Mouse (Mus musculus) intestine, embryonic 16.5 days (tissue): ENCODE data around the gene Hist1h1c. TPM values are rescaled to one million over a fixed set of nuclear protein-coding genes. Genes with fewer than 3 reads are reported as not detected.
A peak's percentile ranks its signal among the peaks of the same experiment; 100 is the strongest.

Experiments
- ATAC-seq: fragments of 200-750 bp; cut with Nextera tagmentation; 2 replicates; pipeline ENCODE4 v1.8.0; 2017; ENCODE audit warnings: moderate TSS enrichment, moderate library complexity
- H3K27ac ChIP-seq: fragments of 300-500 bp; sonication (generic); 2 replicates; pipeline ENCODE4 v1.5.1; 2014; ENCODE audit warnings: mild to moderate bottlenecking, low read length
- H3K27me3 ChIP-seq: fragments of 300-500 bp; sonication (generic); replicated peaks from 2 replicates; pipeline ENCODE4 v1.6.1; 2014; ENCODE audit warnings: low read length, control low read depth, mixed read lengths; ENCODE audit not compliant: control insufficient read depth, insufficient read depth
- H3K36me3 ChIP-seq: fragments of 300-500 bp; sonication (generic); 2 replicates; pipeline ENCODE4 v1.6.1; 2014; ENCODE audit warnings: low read length, control low read depth; ENCODE audit not compliant: control insufficient read depth, insufficient read depth
- H3K4me1 ChIP-seq: fragments of 300-500 bp; sonication (generic); 2 replicates; pipeline ENCODE4 v1.6.1; 2014; ENCODE audit warnings: low read length, control low read depth, mixed read lengths; ENCODE audit not compliant: control insufficient read depth, insufficient read depth
- H3K4me2 ChIP-seq: fragments of 300-500 bp; sonication (generic); 2 replicates; pipeline ENCODE4 v1.6.1; 2014; ENCODE audit warnings: low read depth, low read length, control low read depth
- H3K4me3 ChIP-seq: fragments of 300-500 bp; sonication (generic); 2 replicates; pipeline ENCODE4 v1.5.1; 2014; ENCODE audit warnings: mild to moderate bottlenecking, low read length
- H3K9ac ChIP-seq: fragments of 300-500 bp; sonication (generic); 2 replicates; pipeline ENCODE4 v1.6.1; 2014; ENCODE audit warnings: low read depth, low read length
- H3K9me3 ChIP-seq: fragments of 300-500 bp; sonication (generic); 2 replicates; pipeline ENCODE4 v1.6.1; 2016; ENCODE audit warnings: low read length, control low read depth; ENCODE audit not compliant: control insufficient read depth
- WGBS: fragments of 180-500 bp; shearing (Covaris S2); extraction: QIAGEN DNeasy Blood & Tissue Kit; methylation state at CpG from one replicate; pipeline ENCODE4 v1.1.7; 2014; 5-methylcytosine and 5-hydroxymethylcytosine counted together
- polyA plus RNA-seq: library from polyadenylated mRNA; unstranded; fragments of >200 nt; fragmentation: Nextera tagmentation; extraction: Ambion mirVana; gene quantifications from 2 replicates; pipeline ENCODE4 v1.2.1, GENCODE M21; 2015

Gene Hist1h1c
- polyA plus RNA-seq, 1 experiment from 2014 or later = 35.3 TPM

- H3K9ac ChIP-seq = no peak overlapping the region
- H3K4me1 ChIP-seq = no peaks in the 10 kb centered on the region
- H3K4me2 ChIP-seq = no peak overlapping the region
- ATAC-seq = no peak
- no peaks in the 10 kb centered on the region for H3K36me3 ChIP-seq
- no peaks in the 10 kb centered on the region for H3K27me3 ChIP-seq
- no peaks in the 10 kb centered on the region for H3K9me3 ChIP-seq
- no peak overlapping the region for H3K4me3 ChIP-seq
- H3K27ac ChIP-seq = no peak overlapping the region
- 89% methylated on average over 9 of the region's 9 CpGs for WGBS
These were observed 9.4 kb upstream of the Hist1h1c start for GRCm38 (mm10) chr13:23729192-23729525.

DNA sequence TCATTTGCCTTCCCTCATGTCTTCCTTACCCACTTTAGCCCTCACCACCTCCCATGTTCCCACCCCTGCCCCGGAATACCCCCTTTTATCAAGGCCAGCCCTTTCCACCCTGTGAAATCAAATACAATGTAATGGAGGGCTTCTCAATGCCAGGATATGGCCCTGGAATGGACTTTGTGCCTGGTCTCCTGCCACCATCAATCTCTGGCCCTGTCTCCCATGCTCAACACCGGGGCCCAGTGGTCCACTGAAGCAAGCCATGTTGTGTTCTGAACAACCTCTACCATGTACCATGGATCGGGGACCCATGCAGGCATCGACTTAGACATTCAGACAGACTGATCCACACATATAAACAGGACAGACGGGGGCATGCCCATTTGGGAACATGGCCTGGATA is 8.9 kb upstream of the Hist1h1c start:
- H3K9ac ChIP-seq = no peak overlapping the region
- 90% methylated on average over 5 of the region's 5 CpGs for WGBS
- H3K4me1 ChIP-seq = no peaks in the 10 kb centered on the region
- no peak overlapping the region for H3K27ac ChIP-seq
- H3K4me2 ChIP-seq = no peak overlapping the region
- H3K9me3 ChIP-seq = no peaks in the 10 kb centered on the region
- H3K4me3 ChIP-seq = no peak overlapping the region
- no peaks in the 10 kb centered on the region for H3K27me3 ChIP-seq
- no peak for ATAC-seq
- H3K36me3 ChIP-seq = no peaks in the 10 kb centered on the region

DNA sequence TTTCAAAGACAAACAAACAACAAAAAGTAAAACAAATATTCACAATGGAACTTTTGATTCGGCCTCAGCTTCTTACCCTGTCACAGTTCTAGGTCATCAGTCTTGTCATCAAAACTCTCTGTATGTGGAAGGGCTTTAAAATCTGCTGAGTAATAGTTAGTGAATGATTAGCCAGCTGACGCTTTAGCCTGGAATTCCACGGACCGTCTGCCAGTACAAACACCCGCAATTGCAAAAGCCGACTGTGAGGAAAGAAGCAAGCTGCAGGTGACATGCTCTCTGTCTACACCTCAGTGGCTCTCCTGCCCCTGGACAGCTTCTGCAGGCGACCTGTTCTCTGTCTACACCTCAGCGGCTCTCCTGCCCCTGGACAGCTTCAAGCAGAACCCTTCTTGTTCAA is 8.1 kb upstream of the Hist1h1c start:
- Histone ChIP-seq H3K4me3 (no peak overlapping the region), H3K4me1 (no peaks in the 10 kb centered on the region), H3K27ac (no peak overlapping the region), H3K36me3 (no peaks in the 10 kb centered on the region), H3K4me2 (peak overlapping the region; percentile 27; the same call in 1 of the 2 replicates), H3K27me3 (no peaks in the 10 kb centered on the region), H3K9ac (no peak overlapping the region), H3K9me3 (no peaks in the 10 kb centered on the region)
- peak; percentile 91 for ATAC-seq
- 31% methylated on average over 8 of the region's 8 CpGs for WGBS

DNA sequence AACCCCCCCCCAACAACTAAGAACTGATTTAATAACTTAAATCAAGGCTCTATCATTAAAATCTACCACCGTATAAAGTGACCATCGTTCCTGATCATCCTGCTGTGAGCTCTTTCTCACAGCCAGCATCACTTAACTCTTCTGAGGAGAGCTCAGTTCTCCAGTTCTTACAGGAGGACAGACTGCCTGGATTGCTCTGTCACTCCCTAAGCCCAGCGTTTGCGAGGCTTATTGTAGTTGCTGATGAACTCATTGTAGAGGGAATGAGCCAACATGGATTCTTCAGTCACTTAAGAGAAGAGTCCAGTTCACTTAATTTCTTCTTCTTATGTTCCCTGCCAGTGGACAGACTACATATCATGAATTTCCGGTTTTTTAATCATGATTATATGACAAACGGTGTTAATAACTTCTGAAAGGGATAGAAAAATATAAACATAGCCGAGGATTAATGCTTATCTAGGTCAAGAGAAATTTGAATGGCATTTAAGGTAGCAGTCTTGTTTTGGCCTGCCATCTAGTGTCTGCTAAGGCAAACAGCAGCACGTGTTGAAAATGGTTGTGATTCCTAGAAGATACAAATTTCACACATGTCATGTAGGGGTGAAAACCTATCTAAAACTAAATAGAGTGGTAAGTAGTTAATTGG is 6.3 kb upstream of the Hist1h1c start:
- Histone ChIP-seq H3K27me3 (no peaks in the 10 kb centered on the region), H3K4me1 (no peaks in the 10 kb centered on the region), H3K9ac (no peak overlapping the region), H3K4me2 (no peak overlapping the region), H3K4me3 (no peak overlapping the region), H3K9me3 (no peaks in the 10 kb centered on the region), H3K27ac (no peak overlapping the region), H3K36me3 (no peaks in the 10 kb centered on the region)
- WGBS = 23% methylated on average over 8 of the region's 8 CpGs
- ATAC-seq = no peak

DNA sequence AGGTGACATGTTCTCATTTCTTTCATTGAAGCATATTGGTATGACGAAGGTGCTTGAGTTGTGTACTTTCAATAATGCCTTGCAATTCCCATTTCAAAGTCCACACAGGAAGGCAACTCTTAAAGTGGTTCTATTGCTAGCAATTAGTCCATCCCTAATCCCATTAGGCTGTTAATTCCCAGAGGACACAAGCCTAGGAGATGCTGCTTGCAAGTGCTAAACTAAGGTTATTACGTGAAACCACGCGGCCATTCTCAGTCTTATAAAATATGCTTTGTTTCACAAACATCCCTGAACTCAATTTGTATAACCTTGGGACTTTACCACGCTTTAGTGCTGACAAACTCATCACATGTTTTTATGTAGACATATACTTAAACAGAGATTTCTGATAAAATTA is 1.5 kb upstream of the Hist1h1c start:
- ATAC-seq = no peak
- H3K4me1 ChIP-seq = peaks cover 5% of the 10 kb centered on the region; the same call in 1 of the 2 replicates
- no peak overlapping the region for H3K27ac ChIP-seq
- H3K4me2 ChIP-seq = no peak overlapping the region
- no peaks in the 10 kb centered on the region for H3K9me3 ChIP-seq
- H3K36me3 ChIP-seq = no peaks in the 10 kb centered on the region
- 87% methylated on average over 5 of the region's 5 CpGs for WGBS
- H3K4me3 ChIP-seq = no peak overlapping the region
- no peaks in the 10 kb centered on the region for H3K27me3 ChIP-seq
- no peak overlapping the region for H3K9ac ChIP-seq

DNA sequence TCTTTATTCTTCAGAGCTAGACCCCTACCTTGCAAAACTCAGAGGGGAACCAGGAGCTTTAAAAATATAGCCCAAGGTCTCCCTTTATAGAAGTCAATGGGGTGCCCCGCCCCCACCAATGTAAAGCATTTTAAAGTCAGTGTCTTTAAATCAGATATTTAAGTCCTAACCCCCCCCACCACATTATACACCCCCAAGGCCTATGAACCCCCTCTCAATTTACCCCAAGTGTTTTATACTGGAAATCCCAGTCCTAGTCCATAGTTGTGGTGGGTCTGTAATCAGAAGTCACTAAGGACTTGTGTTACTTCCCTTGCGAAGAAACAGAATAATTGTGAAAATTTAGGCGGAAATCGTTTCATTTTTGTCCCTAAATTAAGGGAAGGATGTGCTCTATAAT is 567 bp upstream of the Hist1h1c start:
- peak overlapping the region; percentile 94 for H3K9ac ChIP-seq
- 22% methylated on average over 4 of the region's 4 CpGs for WGBS
- H3K27me3 ChIP-seq = no peaks in the 10 kb centered on the region
- peak overlapping the region; percentile 99 for H3K27ac ChIP-seq
- H3K4me3 ChIP-seq = peak overlapping the region; percentile 61
- no peaks in the 10 kb centered on the region for H3K36me3 ChIP-seq
- peak overlapping the region; percentile 91; the same call in 1 of the 2 replicates for H3K4me2 ChIP-seq
- peaks cover 5% of the 10 kb centered on the region; the same call in 1 of the 2 replicates for H3K4me1 ChIP-seq
- ATAC-seq = no peak
- H3K9me3 ChIP-seq = no peaks in the 10 kb centered on the region

GRCm38 (mm10) chr13:23739069-23739921 is 687 bp downstream of the Hist1h1c start:
- no peaks in the 10 kb centered on the region for H3K27me3 ChIP-seq
- peak; percentile 91 for ATAC-seq
- WGBS = under 1% methylated on average over 39 of the region's 39 CpGs

GRCm38 (mm10) chr13:23739922-23740252 is 1.3 kb downstream of the Hist1h1c start:
- under 1% methylated on average over 14 of the region's 14 CpGs for WGBS
- Histone ChIP-seq H3K4me3 (peak overlapping the region; percentile 61), H3K36me3 (no peaks in the 10 kb centered on the region), H3K9ac (peak overlapping the region; percentile 94), H3K4me1 (peaks cover 5% of the 10 kb centered on the region), H3K4me2 (peak overlapping the region; percentile 91), H3K9me3 (no peaks in the 10 kb centered on the region), H3K27ac (peak overlapping the region; percentile 99), H3K27me3 (no peaks in the 10 kb centered on the region)
- no peak for ATAC-seq

More at GRCm38 (mm10) chr13:23739069-23739921, 687 bp downstream of the Hist1h1c start:
- Histone ChIP-seq H3K9me3 (no peaks in the 10 kb centered on the region), H3K4me3 (peak overlapping the region; percentile 61), H3K4me1 (peaks cover 5% of the 10 kb centered on the region), H3K36me3 (no peaks in the 10 kb centered on the region), H3K27ac (peak overlapping the region; percentile 99), H3K4me2 (peak overlapping the region; percentile 91), H3K9ac (peak overlapping the region; percentile 94)

- Histone ChIP-seq H3K27ac (peak overlapping the region; percentile 99), H3K4me1 (peaks cover 5% of the 10 kb centered on the region), H3K4me3 (peak overlapping the region; percentile 61), H3K9me3 (no peaks in the 10 kb centered on the region), H3K36me3 (no peaks in the 10 kb centered on the region), H3K4me2 (peak overlapping the region; percentile 91), H3K9ac (peak overlapping the region; percentile 94), H3K27me3 (no peaks in the 10 kb centered on the region)
- no peak for ATAC-seq
- 15% methylated on average over 13 of the region's 13 CpGs for WGBS
These were observed 1.7 kb downstream of the Hist1h1c start for GRCm38 (mm10) chr13:23740256-23740840.
